Mouse (Mus musculus) cerebellum, adult 2 months (tissue): ENCODE measurements around the gene Ccdc169.

ENCODE experiments used
- CTCF ChIP-seq: fragments of 200-500 bp; IDR thresholded peaks from 2 replicates; pipeline ENCODE4 v1.5.1; 2011; ENCODE audit warnings: low read depth, mild to moderate bottlenecking, control low read depth, low read length, moderate library complexity, borderline replicate concordance; ENCODE audit not compliant: insufficient read depth
- POLR2A ChIP-seq: fragments of 200-500 bp; IDR thresholded peaks from 2 replicates; pipeline ENCODE4 v1.6.1; 2011; ENCODE audit warnings: low read length, control low read depth, borderline replicate concordance; ENCODE audit not compliant: insufficient read depth

- TF ChIP-seq CTCF (no peak), POLR2A (no peak)
These were observed 10.0 kb downstream of the Ccdc169 start for GRCm38 (mm10) chr3:55147156-55147555.
